Mouse (Mus musculus) brain, embryonic 14.5 days (tissue): ENCODE measurements around the gene Asap3. TPM values are rescaled to one million over a fixed set of nuclear protein-coding genes. Genes with fewer than 3 reads are reported as not detected.

Source experiments
- DNase-seq: peaks from one replicate; pipeline ENCODE4 v3.0.0-alpha.2; 2011; ENCODE audit warnings: low read depth
- CTCF ChIP-seq: fragments of 200-500 bp; IDR thresholded peaks from 2 replicates; pipeline ENCODE4 v1.5.1; 2012; ENCODE audit warnings: inconsistent platforms, mild to moderate bottlenecking, moderate library complexity, borderline replicate concordance; ENCODE audit not compliant: insufficient read depth, insufficient read length; ENCODE audit errors: extremely low read depth
- POLR2A ChIP-seq: fragments of 200-500 bp; IDR thresholded peaks from 2 replicates; pipeline ENCODE4 v1.6.1; 2012; ENCODE audit warnings: mild to moderate bottlenecking, inconsistent platforms, borderline replicate concordance; ENCODE audit not compliant: poor library complexity, insufficient read depth, insufficient read length, severe bottlenecking; ENCODE audit errors: extremely low read depth
- polyA plus RNA-seq: library from polyadenylated mRNA; depleted of rRNA; stranded (reverse); fragments of >200 nt; gene quantifications from 2 replicates; pipeline ENCODE4 v1.2.3, GENCODE M21; 2012

The Asap3 gene
- polyA plus RNA-seq, 1 experiment: 6.2 TPM

DNA sequence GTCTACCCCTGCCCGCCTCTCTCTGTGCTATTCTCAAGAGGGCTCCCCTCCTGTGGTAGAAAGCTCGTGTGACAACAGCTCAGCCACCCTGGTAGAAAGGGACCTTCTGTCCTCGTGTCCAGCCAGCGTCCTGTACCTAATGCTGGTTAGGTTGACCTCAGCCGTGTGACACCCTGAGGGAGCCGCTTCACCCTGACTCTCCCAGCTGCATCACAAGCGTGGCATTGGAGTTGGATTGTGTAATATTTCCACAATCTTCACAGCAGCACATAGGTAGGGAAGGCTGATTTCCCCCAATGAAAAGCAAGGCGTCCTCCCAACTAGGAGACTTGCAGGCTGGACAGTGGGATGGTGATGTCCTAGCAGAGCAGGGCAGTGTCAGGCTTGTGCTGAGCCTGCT is 19.9 kb upstream of the Asap3 start:
- no peak for TF ChIP-seq POLR2A
- no peak for TF ChIP-seq CTCF
- DNase-seq: no peak

DNA sequence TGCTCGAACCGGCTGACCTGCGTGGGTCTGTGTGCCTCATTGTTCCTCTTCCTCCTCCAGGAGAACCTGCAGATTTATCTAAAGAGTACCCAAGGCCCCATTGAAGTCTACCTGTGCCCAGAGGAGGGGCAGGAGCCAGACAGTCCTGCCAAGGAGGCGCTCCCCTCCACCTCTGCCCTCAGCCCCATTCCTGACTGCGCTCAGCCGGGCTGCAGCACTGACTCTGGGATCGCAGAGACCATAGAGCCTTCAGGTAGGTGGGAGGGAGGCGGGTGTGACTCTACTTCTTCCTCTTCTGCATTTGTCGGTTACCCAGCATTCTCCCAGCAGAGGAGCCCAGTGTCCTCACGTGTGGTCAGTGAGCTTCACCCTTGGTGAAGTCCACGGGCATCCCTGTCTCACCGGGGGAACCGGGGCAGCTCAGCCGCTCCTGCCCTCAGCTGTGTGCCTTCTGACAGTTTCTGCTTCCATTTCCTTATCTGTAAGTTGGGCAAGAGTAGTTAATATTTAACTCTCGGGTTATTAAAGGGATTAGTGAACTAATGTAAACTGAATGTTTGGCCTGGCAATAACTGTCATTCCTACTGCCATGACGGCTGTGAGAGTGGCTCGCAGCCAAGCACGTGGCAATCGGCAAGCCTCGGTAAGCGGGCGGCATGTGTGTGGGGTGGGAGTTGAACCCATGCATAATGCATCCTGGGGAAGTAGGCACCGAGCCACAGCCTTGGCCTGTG is 19.3 kb upstream of the Asap3 start:
- peak; percentile 41 for DNase-seq
- TF ChIP-seq POLR2A: no peak
- no peak for TF ChIP-seq CTCF

DNA sequence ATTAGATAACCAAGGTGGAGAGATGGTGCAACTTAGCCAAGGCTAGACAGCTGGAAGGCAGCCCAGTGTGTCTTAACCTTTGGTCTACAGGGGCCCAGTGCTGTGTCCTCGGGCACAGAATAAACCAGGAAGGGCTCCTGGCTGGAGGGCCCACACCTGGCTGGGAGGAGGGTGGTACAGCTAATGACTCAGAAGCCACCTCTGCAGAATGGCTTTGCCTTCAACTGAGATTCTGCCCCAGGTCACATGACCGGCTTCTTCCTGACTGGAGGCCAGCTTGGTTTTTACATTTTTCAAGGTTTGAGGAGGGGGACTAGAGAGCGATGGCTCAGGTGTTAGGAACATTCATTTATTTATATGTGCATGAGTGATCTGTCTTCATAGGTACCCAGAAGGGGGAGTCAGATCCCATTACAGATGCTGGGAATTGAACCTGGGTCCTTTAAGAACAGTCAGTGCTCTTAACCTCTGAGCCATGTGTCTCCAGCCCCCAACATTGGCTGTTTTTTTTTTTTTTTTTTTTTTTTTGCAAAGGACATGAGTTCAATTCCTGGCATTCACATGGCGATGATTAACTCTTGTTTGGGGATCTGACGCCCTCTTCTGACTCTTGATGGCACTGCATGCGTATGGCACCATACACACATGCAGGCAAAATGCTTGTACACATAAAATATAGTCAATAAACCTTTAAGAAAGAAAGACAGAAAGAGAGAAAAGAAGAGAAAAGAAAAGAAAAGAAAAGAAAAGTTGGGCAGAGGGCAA is 17.0 kb upstream of the Asap3 start:
- DNase-seq: no peak
- TF ChIP-seq CTCF (peak; percentile 32; the same call in 1 of the 2 replicates), POLR2A (no peak)

DNA sequence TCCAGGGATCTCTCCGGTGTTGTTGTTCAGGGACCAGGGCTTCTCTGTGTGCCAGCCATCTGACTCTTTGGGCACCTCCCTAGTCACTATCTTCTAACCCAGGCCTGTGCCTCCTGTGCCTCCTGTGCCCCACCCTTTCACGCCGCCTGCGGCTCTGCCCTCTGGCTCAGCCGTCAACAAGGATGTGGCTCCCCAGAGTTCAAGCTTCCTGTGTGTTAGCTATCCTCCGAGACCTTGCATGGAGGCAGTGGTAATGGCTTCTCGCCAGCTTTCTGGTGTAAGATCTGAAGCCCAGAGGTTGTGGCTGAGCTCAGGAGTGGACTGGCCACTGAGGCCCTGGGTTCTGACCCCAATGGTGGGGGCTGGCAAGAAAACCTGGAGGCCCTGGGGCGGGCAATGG is 16.3 kb upstream of the Asap3 start:
- DNase-seq: no peak
- no peak for TF ChIP-seq POLR2A
- TF ChIP-seq CTCF: no peak

DNA sequence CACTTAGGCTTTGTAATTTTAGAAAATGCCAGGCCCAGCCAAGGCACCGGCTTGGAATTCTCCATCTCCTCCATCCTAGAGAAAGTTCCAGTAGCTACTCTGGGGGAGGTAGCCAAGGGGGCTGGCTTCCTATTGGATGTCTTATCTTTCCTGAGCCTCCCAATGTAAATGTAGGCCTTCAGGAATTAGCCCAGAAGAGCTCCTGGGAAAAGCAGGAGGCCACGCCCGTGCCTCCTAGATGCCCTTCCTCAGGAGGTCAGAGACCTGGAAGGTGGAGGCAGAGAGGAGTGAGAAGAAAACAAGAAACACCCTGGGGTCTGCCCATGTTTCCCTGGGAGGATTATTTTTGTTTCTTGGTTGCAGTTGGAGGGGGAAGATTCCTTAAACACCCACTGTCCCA is 12.6 kb upstream of the Asap3 start:
- DNase-seq: no peak
- no peak for TF ChIP-seq POLR2A
- no peak for TF ChIP-seq CTCF

DNA sequence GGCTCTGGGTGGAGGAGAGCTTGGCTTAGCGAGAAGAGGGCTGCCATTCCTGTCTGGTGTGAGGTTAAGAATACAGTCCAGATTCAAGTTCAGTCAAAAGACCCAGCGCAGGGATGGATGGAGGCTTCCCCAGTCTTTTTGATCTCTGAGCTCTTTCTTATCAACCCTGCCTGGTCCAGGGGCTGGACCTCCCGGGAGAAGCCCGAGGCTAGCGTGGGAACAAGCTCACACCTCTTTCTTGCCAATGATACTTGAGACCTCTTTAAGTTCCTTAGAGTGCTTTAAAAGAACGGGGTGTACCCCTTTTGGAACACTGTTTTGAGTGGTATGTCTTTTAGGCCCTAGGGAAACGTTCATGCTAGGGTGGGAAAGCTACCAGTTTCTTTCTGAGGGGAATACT is 11.1 kb upstream of the Asap3 start:
- no peak for DNase-seq
- TF ChIP-seq POLR2A (no peak), CTCF (no peak)

DNA sequence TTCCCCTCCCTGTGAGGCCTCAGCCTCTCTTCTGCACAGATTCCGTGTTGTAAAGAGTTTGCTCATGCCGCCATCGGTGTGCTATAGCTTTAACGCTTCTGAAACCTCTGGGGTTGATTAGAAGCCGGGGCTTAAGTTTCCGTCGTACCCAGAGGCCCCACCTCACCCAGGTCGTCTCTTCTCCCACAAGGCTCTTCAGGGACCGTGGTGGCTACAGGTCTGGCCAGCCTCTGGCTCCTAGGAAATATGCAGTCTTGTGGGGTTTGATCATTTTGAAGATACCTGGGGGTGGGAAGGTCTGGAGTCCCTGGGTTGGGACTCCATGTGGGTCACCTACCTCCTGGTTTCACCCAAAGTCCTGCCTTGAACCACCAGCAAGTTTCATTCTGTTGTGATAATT is 10.5 kb upstream of the Asap3 start:
- no peak for DNase-seq

DNA sequence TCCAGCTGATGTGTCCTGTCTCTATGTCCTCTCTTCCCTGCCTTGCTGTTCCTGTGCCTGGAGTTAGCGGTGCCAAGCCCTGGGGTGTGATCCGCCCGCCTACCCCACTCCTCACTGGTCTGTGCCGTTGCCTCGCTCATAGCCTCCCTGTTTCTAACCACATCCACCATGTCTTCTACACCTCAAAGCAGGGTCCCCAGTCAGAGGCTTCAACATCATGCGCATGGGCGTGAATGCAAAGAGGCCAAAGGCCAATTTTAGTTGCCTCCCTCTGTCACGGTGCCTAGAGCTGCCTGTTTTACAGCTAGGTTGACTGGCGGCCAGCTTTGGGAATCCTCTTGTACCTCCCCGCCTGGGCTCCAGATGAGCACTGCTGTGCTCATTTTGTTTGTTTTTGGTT is 10.0 kb upstream of the Asap3 start:
- no peak for DNase-seq
- TF ChIP-seq POLR2A: no peak
- no peak for TF ChIP-seq CTCF

More for the DNA sequence above, 10.5 kb upstream of the Asap3 start:
- TF ChIP-seq CTCF (no peak), POLR2A (no peak)

DNA sequence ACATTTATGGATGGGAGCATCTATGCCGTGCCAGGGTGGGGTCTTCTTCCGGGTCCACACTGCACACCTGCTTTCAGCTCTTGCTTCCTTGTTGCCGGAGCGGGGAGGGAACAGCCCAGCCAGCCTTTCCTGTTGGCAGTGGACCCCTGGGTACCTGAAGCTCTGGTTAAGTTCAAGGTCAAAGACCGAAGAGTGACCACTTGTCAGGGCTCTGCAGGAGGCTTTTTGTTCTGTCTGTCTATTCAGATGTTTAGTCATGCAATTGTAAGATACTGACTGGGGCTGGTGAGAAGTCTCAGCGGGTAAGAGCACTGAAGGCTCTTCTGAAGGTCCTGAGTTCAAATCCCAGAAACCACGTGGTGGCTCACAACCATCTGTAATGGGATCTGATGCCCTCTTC is 7.3 kb upstream of the Asap3 start:
- DNase-seq: no peak
- TF ChIP-seq POLR2A (no peak), CTCF (no peak)

DNA sequence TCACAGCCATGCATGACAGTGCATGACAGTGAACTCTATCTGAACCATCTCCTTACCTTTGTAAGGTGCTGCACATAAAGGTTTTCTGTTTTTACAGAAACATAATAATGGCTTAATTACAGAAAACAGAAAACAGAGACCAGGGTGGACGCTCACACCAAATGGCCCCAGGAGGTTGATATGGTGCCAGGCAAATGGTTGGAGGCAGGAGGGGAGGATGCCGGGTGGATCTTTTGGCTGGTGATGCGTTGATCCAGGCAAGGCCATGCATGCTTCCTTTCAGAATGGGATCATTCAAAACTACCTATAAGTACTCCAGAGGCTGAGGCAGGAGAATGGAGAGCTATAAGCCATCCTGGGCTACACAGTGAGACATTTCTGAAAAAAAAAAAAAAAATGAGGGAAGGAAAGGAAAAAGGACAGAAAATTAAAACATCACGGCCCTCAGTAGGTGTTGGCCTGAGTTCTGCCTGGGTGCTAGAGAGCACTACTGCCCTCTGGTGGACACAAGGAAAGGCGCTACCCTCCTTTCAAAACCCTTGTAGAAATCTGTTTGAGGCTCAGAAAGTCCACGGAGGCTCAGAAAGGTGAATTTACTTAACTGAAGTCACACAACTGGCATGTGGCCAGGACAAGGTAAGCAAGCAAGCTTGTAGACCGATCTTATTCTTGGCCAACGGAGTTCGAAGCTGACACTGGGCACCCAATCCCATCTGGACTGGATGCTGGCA is 6.4 kb upstream of the Asap3 start:
- TF ChIP-seq CTCF (peak; percentile 86), POLR2A (no peak)
- DNase-seq: peak; percentile 77

DNA sequence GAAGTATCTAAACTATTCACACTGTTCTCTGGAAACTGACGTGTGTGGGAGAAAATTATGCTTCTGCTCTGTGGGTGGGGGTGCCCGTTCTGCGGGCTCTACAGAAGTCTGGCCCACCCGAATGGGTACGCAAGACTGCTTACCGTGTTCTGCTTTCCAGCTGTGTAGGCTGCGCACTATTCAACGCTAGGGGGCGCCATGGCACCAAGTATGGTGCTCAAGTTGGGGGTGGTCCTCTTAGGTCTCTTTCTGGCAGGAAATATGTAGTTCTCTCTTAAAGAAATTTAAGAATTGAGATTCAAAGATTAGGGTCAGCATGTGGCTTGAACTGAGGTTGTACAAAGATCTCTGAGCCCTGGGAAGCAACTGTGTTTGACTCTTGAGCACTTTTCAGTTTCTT is 3.7 kb upstream of the Asap3 start:
- TF ChIP-seq POLR2A (no peak), CTCF (peak; percentile 83)
- peak; percentile 87 for DNase-seq
